Mouse (Mus musculus): ENCODE data around the gene Cnga1.

GRCm38 (mm10) chr5:72658375-72658774 lies 14.3 kb upstream of the Cnga1 start:
- TF ChIP-seq POLR2A (IDR thresholded peaks at IDR 0.05; ENCODE audit: control insufficient read depth, extremely low read depth, insufficient read depth, low read length, poor library complexity) (no peak), CTCF (IDR thresholded peaks at IDR 0.05; ENCODE audit: borderline replicate concordance, control insufficient read depth, extremely low read depth, insufficient read depth, low read length, poor library complexity) (no peak)
